Mouse (Mus musculus) left cerebral cortex, adult 9 months (tissue): Measurements from ENCODE around the gene Susd4.

Experiments used
- DNase-seq, 2 experiments: peaks; one replicate each; pipeline ENCODE4 v3.0.0; 2022; ENCODE audit warnings: low spot score in 2 of 2

Gene Susd4

DNA sequence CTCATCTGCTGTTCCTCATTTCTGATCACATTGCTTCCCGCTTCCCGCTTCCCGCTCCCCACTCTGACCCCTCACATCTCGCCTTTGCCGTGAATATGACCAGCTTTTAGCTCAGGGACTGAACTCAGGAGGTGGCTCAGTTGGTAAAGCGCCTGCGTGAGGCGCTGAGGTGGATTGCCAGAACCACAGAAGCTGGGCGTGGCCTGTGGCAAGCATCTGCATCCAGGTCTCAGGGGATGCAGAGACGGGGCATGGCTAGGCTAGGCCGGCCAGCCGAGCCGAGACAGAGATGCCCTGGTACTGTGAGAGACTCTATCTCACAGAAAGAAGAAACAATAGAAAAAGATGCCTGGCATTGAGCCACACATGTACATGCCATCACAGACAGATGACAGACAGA is 93.0 kb downstream of the Susd4 start:
- no peak for DNase-seq

DNA sequence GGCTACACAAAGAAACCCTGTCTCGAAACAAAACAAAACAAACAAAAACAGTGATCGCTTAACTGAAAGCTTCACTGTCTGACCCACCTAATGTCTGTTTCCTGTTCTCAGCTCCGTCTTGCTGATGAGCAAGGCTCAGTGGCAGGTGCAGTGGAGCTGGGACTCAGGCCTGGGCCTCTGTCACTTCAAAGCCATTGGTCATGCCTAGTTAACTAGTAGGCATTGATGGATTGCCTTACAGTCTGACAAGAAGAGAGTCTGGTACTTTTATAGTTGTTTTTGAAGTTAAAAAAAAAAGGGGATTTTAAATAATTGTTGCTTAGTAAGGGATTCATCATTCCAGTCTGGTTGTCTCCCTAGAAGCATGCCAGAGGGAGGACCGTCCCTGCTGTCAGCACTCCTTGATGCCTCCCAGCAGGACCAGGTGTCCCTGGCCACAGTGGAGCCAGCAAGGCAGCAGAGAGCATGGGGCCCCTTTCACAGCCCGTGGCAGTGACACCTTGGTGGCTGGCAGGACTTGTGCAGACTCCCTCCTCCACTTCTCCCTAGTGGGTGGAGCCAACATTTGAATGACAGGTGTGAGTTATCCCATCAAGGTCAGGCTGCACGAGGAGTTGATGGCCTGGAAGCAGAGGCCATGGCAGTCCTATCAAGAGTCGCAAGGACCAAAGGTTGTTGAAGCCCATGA is 98.2 kb downstream of the Susd4 start:
- no peak for DNase-seq

DNA sequence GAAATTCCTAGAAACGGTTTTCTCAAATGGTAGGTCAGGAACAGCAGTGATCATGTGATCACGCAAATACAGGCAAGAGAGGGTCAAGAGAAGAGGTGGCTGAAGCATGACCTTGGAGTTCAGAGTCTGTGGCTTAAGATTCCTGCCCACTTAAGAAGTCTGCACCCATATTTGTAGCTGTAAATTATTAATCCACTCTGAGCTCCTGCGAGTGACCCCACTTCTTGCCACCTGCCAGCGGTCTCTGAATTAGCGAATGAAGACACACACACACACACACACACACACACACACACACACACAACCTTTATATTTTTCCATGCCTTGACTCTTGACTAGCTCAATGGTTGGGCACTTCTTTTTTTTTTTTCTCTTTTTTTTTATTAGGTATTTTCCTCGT is 99.7 kb downstream of the Susd4 start:
- DNase-seq = no peak

DNA sequence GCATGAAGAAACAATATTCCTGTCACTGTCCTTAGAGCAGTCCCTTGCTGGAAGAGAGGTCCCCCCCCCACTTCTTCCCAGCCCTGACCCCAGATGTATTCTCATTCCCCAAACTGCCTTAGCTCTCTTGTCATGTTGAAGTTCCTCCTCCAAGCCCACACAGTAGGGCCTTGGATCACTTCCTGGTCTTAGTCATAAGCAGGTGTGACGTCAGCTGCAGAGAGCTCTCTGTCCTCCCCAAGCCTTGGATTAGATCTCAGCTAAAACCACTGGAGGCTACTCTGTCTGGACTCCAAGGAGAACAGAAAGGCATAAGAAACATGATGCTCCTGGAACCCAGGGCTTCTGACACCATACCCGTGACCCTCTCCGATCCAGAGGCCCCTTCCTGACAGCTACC is 104.2 kb downstream of the Susd4 start:
- no peak for DNase-seq

DNA sequence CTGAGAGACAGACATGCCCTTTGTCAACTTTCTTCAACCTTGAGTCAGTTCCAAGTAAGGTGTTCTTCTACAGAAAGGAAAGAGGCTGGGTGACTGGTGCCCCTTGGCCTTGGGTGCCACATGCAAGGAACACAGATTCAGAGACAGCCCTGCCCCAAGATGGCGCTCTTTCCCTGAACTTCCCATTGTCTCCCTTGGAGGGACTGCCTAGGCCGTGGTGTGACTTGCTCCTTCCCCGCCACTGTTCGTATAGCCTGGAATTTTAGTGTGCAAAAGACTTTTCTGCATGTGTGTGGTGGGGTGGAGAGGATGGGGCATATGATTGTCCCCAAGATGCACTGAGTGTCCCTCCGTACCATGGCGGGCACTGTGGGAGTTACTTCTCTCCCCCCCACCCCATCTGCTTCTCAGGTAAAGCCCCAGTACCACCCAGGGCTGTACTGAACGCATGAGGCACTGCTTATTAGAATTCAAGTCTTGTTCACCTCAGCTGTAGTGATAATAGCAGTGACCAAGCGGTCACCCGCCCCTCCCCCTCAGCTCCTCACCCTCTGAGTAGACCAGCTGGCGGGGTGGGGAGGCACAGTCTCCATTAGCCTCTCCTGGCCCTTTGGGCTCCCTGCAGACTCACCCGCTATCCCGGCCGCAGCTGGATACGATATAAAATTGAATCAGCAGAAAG is 104.9 kb downstream of the Susd4 start:
- peak in 1 of 2 experiments; percentile 21 for DNase-seq

DNA sequence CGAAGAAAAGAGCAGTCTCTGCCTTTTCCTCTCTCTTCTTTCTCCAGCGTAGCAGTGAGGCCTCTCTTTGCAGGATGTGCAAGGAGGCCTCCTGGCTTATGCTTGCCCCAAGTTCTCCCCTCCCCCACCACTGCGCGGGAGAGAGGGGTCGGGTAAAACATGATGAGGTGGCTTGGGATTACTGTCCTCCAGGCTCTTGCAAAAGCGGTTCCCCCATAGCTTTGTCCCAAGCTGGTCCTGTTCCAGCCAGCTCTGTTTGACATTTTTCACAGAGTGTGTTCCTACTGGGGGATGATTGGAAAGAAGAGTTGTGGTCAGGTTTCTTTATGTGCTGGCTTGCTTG is 105.4 kb downstream of the Susd4 start:
- no peak for DNase-seq

DNA sequence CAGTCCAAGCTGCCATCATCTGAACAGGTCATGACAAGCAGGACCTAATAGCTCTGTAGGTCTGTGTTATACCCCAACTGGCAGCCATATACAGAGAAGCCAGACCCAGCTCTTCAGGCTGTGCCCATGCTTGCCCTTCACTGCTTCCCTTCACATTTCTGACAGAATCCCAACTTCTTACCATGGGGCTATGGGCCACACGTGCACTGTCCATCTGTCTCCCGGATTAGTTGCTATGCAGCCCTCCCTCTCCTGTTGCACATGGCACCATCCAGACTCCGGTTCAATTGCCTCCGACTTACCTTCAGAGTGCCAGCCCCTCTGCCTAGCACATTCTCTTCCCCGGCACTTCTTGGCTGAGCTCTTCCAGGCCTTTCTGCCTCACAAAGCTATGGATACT is 114.5 kb downstream of the Susd4 start:
- no peak for DNase-seq

DNA sequence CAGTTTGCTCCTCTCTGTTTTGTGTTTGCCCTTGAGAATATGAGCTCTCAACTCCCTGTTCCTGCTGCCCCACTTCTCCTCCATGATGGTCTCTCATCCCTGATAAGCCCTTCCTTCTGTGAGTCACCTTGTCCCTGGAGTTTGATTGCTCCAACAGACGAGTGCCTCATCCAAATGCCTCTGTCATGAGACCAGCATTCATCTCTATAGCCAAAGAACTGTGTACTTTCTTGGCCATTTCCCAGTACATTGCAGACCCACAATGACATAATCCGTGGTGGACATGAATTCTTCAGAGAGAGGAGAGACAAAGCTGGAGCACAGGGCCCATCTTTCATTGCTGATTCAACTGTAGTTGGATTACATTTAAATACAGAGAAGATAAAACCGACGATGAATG is 115.1 kb downstream of the Susd4 start:
- DNase-seq = no peak

DNA sequence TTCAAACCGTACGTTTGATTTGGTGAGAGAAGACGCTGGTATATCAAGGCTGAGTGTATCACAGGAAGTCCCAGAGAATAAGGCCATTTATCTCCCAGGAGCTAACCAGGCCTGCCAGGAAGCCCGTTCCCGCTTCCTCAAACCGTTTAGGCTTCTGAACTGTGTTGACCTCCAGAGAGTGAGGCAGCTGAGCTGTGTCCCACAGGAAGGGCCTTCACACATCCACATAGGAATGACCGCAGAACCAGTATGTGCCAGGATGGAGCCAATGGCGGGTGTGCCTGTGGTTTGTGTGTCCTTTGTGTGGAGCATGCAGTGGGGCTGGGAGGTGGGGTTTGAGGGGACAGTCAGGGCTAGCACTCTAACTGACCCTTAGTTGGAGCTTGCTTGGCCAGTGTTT is 117.6 kb downstream of the Susd4 start:
- DNase-seq = no peak

DNA sequence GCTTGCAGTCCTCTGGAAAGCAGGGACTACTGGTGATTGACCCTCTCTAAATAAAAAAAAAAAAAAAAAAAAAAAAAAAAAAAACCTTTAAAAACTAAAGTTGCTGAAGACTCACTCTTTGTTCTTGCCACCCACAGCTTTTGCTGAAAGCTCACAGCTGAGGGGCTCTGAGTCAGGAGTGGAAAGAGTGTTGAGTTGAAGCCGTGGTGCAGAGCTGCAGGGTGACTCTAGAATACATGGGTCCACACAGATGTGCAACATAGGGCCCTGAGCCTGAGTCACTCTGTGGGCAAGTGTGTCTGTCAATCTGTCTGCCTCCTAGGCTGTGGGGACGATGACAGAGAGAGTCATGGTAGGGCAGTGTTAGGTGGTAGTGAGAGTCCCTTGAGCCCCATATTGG is 119.0 kb downstream of the Susd4 start:
- no peak for DNase-seq

DNA sequence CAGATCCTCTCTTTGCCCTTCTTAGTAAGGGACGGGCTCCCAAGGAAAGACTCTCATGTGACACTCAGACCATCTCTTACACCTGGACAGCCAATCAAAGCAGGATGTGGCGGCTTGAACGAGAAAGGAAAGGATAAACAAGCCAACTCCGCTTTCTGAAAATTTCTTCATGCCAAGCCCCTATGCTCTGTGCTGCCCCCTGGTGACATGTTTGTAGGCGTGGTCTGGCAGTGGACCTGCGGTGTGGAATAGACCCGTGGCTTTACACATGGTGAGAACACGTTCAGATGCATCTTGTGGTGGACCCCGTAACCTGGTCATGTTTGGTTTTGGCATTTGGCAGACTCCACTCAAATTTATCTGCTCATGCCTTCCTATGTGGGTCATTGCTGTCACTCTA is 132.0 kb downstream of the Susd4 start:
- DNase-seq = peak in 1 of 2 experiments; percentile 56

DNA sequence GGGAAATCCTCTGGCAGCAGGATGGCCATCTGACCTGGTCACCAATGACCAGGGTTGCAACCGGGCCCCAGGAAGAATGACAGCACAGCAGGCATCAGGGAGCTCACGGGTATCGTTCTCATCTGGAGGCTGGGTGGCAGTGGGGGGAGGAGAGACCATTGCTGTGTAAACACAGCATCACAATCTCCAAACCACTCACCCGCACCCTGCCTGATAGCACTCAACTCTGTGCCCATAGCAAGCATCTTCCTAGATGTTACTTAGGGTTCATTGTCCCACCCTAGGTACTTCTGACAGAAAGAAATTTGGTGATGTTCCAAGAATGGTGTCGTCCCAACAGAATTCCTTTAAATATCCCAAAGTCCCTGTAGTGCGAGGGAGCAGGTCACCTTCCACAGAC is 133.4 kb downstream of the Susd4 start:
- DNase-seq = no peak

DNA sequence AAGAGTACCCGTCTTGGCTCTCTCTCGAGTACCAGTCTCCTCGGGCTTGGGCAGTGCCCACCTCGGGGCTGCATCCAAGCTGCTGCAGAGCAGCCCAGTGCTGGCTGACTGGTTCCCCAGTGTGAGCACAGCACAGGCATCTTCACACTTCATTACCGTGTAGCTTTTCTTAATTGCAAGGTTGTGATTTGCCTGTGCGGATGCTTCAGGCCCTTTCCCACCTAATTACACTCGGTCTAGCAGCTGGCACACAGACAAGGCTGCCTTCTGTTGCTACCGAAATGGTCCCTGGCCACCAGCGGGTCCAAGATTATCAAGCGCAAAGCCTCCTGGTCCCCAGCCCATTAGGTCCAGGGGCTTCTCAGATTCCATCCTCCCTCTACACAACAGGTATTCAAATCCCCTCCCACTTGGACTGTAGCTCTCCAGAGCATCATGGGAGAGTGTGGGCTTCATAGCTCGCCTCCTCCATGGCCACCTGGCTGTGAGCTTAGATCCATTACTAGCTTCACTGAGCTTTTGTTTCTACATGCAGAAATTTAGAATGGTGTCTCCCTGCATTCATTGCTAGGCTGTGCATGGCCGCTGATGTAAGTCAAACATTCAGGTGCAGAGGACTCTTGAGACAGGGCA is 134.0 kb downstream of the Susd4 start:
- DNase-seq = no peak

DNA sequence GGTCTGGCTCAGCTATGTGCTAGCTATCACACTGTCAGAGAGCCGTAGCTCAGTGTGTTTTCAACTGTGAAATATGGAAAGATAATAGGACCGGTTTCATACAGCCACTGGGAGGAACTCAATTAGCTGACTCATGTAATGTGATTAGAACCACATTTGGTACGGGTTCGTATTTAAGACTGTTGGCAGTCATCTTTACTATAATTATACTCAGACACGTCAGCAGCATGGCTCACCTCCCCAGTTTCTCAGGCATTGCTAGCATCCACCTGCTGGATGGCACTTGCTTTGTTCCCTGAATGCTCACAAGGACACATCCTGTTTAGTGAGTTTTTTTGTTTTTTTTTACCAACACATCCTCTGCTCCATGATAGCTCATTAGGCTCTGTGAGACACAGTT is 138.4 kb downstream of the Susd4 start:
- DNase-seq = peak in 1 of 2 experiments; percentile 51

DNA sequence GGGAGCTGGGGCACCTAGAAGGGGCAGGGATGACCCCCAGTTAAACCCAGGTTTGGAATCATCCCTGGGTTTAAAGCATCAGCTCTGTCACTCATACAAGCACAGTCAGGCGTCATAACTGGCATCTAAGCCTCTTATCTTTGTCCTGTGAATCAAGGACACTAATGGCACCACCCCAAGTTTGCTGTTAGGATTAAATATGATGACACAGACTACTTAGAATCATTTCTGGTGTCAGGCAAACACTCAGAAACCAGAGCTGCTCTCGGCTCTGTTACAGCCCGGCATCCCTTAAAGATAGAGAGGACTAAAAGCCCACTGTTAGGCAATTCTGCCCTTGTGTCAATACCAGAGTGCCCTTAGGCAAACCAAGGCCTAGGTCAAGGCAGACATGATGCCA is 139.2 kb downstream of the Susd4 start:
- no peak for DNase-seq

DNA sequence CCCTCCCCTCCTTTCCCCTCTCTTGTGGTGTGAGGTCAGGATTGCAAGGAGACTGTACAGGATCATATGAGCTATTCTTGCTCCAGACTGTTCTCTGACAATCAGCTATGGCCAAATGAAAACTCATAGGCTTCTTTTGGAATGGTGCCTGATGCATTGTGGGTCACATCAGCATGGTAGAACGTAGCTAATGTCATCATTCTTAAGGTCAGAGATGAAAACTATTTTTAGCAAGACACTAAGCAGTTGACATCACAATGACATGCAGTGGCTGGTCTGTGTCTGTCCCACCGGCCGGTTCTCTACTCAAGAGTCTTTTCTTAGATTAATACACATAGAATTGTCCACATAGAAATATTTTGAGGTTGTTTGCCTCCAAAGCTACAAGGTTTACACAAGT is 142.0 kb downstream of the Susd4 start:
- DNase-seq = no peak

DNA sequence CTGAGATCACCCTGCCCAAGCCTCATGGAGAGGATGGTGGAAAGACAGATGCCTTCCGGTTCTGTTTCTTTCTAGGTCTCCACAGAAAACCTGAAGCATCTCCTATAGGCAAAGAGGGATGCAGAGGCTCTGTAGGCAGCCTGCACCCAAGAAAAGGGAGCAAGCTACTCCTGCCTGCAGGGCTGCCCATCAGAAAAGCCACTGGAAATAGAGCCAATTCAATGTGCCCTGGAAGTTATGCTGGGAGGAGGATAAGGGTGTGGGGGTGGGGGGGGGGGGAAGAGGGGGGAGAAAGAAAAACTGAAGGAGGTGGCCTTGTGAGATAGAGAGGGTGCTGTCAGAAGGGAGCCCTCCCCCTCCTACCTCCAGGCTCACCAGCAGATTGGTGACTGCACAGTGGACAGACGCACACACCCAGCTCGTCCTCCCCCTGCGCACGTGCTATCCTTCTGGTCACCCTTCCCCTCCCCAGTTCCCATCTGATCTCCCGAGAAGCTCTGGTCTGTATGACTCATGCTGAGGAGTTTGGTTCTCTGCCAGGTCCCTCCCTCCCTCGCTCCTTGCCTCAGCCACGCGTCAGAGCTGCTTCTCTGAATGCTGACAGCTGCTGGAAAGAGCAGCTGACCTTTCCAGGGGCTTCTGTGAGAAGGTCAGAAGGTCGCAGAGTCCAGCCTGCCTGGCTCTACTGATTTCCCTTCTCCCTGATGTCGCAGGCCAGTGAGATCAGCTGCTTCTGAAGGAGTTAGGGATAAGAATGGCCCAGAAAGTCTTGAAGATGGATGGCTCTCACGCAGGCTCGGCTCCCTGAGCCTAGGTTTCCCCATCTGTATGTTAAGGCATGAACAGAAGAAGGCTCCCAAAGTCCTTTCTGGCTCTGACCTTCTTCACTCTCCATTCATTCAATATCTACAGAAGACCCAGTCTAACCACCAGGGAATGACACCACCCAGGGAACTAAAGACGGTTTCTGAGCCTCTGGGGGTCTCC is 144.7 kb downstream of the Susd4 start:
- peak; percentile 85 to 95 for DNase-seq

DNA sequence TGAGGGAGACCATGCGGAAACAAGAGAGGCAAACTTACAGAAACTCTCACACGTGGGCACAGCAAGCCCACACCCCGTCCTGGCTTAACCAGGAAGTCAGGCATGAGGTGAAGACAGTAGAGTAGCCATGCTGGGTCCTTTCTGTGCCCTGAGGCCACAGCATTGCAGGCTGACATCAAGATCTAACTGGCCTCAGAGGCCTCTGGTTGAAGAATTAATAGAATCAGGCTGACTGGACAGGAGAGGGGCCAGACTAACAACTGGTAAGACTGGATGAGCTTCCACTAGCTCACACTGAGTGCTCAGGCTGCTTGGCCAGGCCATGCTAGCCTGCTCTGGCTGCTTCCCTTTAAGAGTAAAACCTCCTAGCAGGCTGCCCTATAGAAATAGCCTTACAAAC is 145.4 kb downstream of the Susd4 start:
- DNase-seq = no peak

DNA sequence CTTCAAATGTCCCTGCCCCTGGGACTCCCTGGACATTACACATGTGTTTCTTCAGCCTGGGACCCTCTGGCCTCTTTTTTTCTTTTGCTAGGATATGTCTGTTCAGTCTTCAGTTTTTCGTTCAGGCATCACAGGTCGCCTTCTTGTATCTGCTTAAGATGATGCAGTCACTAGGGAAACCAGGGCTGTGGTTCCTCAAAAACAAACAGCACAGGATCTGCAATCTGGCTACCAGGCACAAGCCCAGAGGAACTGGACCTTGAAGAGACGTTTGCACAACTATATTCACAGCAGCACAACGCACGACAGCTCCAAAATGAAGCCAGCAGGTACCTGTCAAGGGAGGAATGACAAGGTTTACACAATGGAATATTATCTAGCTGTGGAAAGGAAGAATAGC is 145.9 kb downstream of the Susd4 start:
- no peak for DNase-seq

DNA sequence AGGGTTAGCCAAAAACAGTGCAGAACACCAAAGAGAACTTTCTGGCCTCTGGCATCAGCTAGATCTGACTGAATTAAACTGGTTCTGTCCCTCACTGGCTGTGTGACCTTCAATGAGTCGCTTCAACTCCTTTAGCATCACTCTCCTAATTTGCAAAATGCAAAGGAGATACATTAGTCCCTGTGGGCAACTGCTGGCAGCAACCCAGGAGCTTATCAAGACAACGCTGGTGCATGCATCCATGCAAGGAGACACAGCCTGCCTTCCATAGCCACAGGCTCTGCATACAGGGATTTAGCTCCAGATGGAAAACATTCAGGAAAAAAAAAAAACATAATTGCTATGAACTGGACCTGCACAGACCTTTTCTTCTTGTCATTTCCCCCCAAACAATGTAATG is 148.9 kb downstream of the Susd4 start:
- no peak for DNase-seq

DNA sequence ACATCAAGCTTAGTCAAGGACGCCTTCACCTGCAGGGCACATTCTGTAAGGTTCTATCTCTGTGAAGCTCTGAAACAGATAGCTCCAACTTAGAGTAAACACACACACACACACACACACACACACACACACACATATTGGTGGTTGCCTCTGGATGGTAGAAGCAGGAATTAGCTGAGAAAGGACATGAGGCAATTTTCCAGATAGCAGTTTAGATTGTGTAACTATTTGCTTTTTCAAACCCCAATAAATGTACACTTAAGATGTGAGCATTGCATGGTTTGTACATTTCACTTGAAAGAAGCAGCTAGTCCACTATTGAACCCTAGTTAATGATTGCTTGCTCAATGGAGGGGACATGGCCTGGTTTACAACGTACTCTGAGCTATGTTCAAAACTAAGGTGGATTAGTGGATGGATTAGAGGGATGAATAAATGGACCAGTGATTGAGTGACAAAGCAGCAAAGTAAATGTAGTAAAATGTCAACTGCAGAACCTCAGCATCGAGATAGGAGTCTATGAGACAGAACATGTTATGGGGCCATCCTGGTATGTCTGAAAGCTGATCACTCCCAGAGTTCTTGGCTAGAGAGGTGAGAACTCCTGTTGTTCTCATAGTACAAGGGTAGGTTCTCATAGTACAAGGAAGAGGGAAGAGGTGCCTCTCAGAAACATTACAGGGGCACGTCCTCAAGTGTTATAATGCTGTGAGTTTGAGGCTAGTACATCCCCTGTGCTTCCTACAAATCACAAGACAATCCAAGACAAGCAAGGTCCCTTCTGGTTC is 150.7 kb downstream of the Susd4 start:
- DNase-seq = no peak
